Mouse (Mus musculus) lung, embryonic 15.5 days (tissue): ENCODE results near the gene Chst11. TPM values are rescaled to one million over a fixed set of nuclear protein-coding genes. Genes with fewer than 3 reads are reported as not detected.

Experiments
- ATAC-seq: fragments of 200-750 bp; cut with Nextera tagmentation; 2 replicates; pipeline ENCODE4 v1.8.0; 2017; ENCODE audit warnings: moderate number of reproducible peaks, borderline replicate concordance; ENCODE audit not compliant: low FRiP score, low TSS enrichment; ENCODE audit errors: extremely low read depth
- H3K27ac ChIP-seq: fragments of 300-500 bp; sonication (generic); 2 replicates; pipeline ENCODE4 v1.5.1; 2015; ENCODE audit warnings: moderate library complexity, mild to moderate bottlenecking, inconsistent platforms
- H3K27me3 ChIP-seq: fragments of 300-500 bp; sonication (generic); 2 replicates; pipeline ENCODE4 v1.6.1; 2015; ENCODE audit warnings: inconsistent platforms
- H3K36me3 ChIP-seq: fragments of 300-500 bp; sonication (generic); 2 replicates; pipeline ENCODE4 v1.6.1; 2015; ENCODE audit warnings: inconsistent platforms
- H3K4me1 ChIP-seq: fragments of 300-500 bp; sonication (generic); 2 replicates; pipeline ENCODE4 v1.6.1; 2015; ENCODE audit warnings: inconsistent platforms
- H3K4me2 ChIP-seq: fragments of 300-500 bp; sonication (generic); 2 replicates; pipeline ENCODE4 v1.6.1; 2015; ENCODE audit warnings: inconsistent platforms, mild to moderate bottlenecking, moderate library complexity
- H3K4me3 ChIP-seq: fragments of 300-500 bp; sonication (generic); 2 replicates; pipeline ENCODE4 v1.5.1; 2015; ENCODE audit warnings: mild to moderate bottlenecking, inconsistent platforms
- H3K9ac ChIP-seq: fragments of 300-500 bp; sonication (generic); 2 replicates; pipeline ENCODE4 v1.6.1; 2015; ENCODE audit warnings: inconsistent platforms
- H3K9me3 ChIP-seq: fragments of 300-500 bp; sonication (generic); 2 replicates; pipeline ENCODE4 v1.6.1; 2016; ENCODE audit warnings: inconsistent platforms
- WGBS: fragments of 180-500 bp; shearing (Covaris S2); methylation state at CpG from one replicate; pipeline ENCODE4 v1.1.7; 2015; 5-methylcytosine and 5-hydroxymethylcytosine counted together
- polyA plus RNA-seq: library from polyadenylated mRNA; unstranded; fragments of >200 nt; fragmentation: Nextera tagmentation; extraction: Ambion mirVana; gene quantifications from 2 replicates; pipeline ENCODE4 v1.2.1, GENCODE M21; 2015

Chst11 gene
- polyA plus RNA-seq, 1 experiment from 2014 or later, result 2.0 TPM

- 83% methylated on average over 9 of the region's 9 CpGs for WGBS
- Histone ChIP-seq H3K4me1 (peaks cover 9% of the 10 kb centered on the region), H3K36me3 (no peaks in the 10 kb centered on the region), H3K9ac (no peak overlapping the region), H3K4me2 (no peak overlapping the region), H3K27me3 (no peaks in the 10 kb centered on the region), H3K4me3 (no peak overlapping the region), H3K27ac (no peak overlapping the region), H3K9me3 (no peaks in the 10 kb centered on the region)
- no peak for ATAC-seq
Measured at GRCm38 (mm10) chr10:83038166-83038565, 52.9 kb downstream of the Chst11 start.

- Histone ChIP-seq H3K4me3 (no peak overlapping the region), H3K36me3 (no peaks in the 10 kb centered on the region), H3K27ac (no peak overlapping the region), H3K4me1 (peaks cover 13% of the 10 kb centered on the region), H3K4me2 (no peak overlapping the region), H3K9ac (no peak overlapping the region), H3K27me3 (no peaks in the 10 kb centered on the region), H3K9me3 (no peaks in the 10 kb centered on the region)
- no peak for ATAC-seq
- WGBS, result 75% methylated on average over 10 of the region's 10 CpGs
Measured at GRCm38 (mm10) chr10:83039414-83039813, 54.1 kb downstream of the Chst11 start.

- peaks cover 13% of the 10 kb centered on the region for H3K4me1 ChIP-seq
- no peak overlapping the region for H3K4me3 ChIP-seq
- WGBS, result 63% methylated on average over 9 of the region's 9 CpGs
- ATAC-seq, result no peak
- no peak overlapping the region for H3K27ac ChIP-seq
- no peaks in the 10 kb centered on the region for H3K36me3 ChIP-seq
- H3K9me3 ChIP-seq, result no peaks in the 10 kb centered on the region
- no peak overlapping the region for H3K9ac ChIP-seq
- no peak overlapping the region for H3K4me2 ChIP-seq
- no peaks in the 10 kb centered on the region for H3K27me3 ChIP-seq
Measured at GRCm38 (mm10) chr10:83041875-83042274, 56.6 kb downstream of the Chst11 start.

DNA sequence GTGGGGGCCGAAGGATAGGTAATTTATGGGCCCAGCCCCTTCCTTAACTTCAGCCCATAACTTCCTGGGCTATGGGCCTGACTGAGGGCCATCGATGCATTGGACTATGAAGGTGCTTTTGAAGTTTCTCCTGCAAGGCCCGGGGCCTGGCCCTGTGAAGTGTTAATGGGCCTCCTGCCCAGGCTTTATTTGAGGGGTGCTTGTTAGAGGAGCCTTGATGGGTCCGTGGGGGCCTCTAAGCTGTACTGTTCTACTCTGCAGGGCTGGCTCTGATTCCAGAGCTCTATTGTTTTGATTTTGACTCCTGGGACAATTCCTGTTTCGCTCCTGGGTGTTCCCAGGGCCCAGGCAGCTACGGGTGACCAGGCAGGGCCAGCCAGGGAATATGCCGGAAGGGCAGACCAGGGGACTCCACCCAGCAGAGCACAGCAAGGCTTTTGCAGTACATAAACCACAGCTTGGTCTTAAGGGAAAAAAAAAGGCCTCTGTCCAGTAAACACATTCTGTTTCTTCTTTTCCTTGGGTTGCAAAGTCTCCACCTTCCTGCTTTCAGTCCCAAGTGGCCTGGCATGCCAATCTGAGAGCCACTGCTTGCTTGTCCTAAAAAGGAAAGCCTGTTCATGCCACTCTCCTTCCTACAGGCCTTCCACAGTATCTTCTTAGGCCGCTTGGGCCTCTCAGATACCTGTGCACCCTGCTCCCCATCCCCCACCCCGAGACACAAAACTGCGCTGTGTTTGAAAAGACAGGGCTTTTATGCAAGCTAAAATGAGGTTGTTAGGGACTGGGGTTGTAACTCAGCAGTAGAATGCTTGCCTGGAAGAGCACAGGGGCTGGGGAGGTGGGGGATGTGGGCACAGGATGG is 57.5 kb downstream of the Chst11 start:
- Histone ChIP-seq H3K4me1 (peaks cover 13% of the 10 kb centered on the region), H3K27ac (peak overlapping the region; percentile 86), H3K4me2 (no peak overlapping the region), H3K9ac (no peak overlapping the region), H3K36me3 (no peaks in the 10 kb centered on the region), H3K27me3 (no peaks in the 10 kb centered on the region), H3K9me3 (no peaks in the 10 kb centered on the region), H3K4me3 (no peak overlapping the region)
- ATAC-seq, result peak; percentile 81
- 46% methylated on average over 10 of the region's 10 CpGs for WGBS

- Histone ChIP-seq H3K4me1 (peaks cover 13% of the 10 kb centered on the region), H3K27me3 (no peaks in the 10 kb centered on the region), H3K27ac (peak overlapping the region; percentile 86), H3K4me3 (no peak overlapping the region), H3K9ac (no peak overlapping the region), H3K36me3 (no peaks in the 10 kb centered on the region), H3K4me2 (no peak overlapping the region), H3K9me3 (no peaks in the 10 kb centered on the region)
- no peak for ATAC-seq
- WGBS, result 58% methylated on average over 2 of the region's 2 CpGs
Measured at GRCm38 (mm10) chr10:83043478-83044259, 58.4 kb downstream of the Chst11 start.

GRCm38 (mm10) chr10:83049174-83049780 is 64.0 kb downstream of the Chst11 start:
- H3K27me3 ChIP-seq, result no peaks in the 10 kb centered on the region
- no peaks in the 10 kb centered on the region for H3K4me1 ChIP-seq
- no peak overlapping the region for H3K4me2 ChIP-seq
- no peak for ATAC-seq
- no peak overlapping the region for H3K9ac ChIP-seq
- H3K27ac ChIP-seq, result no peak overlapping the region
- no peaks in the 10 kb centered on the region for H3K36me3 ChIP-seq
- H3K9me3 ChIP-seq, result no peaks in the 10 kb centered on the region
- WGBS, result 40% methylated on average over 12 of the region's 12 CpGs
- H3K4me3 ChIP-seq, result no peak overlapping the region

GRCm38 (mm10) chr10:83053886-83054550 is 68.7 kb downstream of the Chst11 start:
- Histone ChIP-seq H3K27me3 (no peaks in the 10 kb centered on the region), H3K27ac (no peak overlapping the region), H3K9me3 (no peaks in the 10 kb centered on the region), H3K36me3 (no peaks in the 10 kb centered on the region), H3K9ac (no peak overlapping the region), H3K4me2 (no peak overlapping the region), H3K4me3 (no peak overlapping the region), H3K4me1 (peaks cover 7% of the 10 kb centered on the region)
- WGBS, result 83% methylated on average over 10 of the region's 10 CpGs
- ATAC-seq, result no peak

- no peak overlapping the region for H3K4me2 ChIP-seq
- no peaks in the 10 kb centered on the region for H3K9me3 ChIP-seq
- no peaks in the 10 kb centered on the region for H3K27me3 ChIP-seq
- no peak overlapping the region for H3K27ac ChIP-seq
- peaks cover 15% of the 10 kb centered on the region for H3K4me1 ChIP-seq
- H3K36me3 ChIP-seq, result no peaks in the 10 kb centered on the region
- WGBS, result 80% methylated on average over 7 of the region's 7 CpGs
- no peak for ATAC-seq
- no peak overlapping the region for H3K4me3 ChIP-seq
- H3K9ac ChIP-seq, result no peak overlapping the region
Measured at GRCm38 (mm10) chr10:83056291-83056690, 71.0 kb downstream of the Chst11 start.

- Histone ChIP-seq H3K27me3 (no peaks in the 10 kb centered on the region), H3K36me3 (no peaks in the 10 kb centered on the region), H3K9ac (no peak overlapping the region), H3K4me3 (no peak overlapping the region), H3K27ac (no peak overlapping the region), H3K9me3 (no peaks in the 10 kb centered on the region), H3K4me1 (peaks cover 15% of the 10 kb centered on the region), H3K4me2 (no peak overlapping the region)
- ATAC-seq, result no peak
- WGBS, result 66% methylated on average over 4 of the region's 4 CpGs
Measured at GRCm38 (mm10) chr10:83056866-83057265, 71.6 kb downstream of the Chst11 start.

- no peak overlapping the region for H3K9ac ChIP-seq
- peaks cover 15% of the 10 kb centered on the region for H3K4me1 ChIP-seq
- no peak overlapping the region for H3K4me3 ChIP-seq
- ATAC-seq, result no peak
- H3K27me3 ChIP-seq, result no peaks in the 10 kb centered on the region
- H3K36me3 ChIP-seq, result no peaks in the 10 kb centered on the region
- 20% methylated on average over 12 of the region's 12 CpGs for WGBS
- H3K9me3 ChIP-seq, result no peaks in the 10 kb centered on the region
- H3K4me2 ChIP-seq, result no peak overlapping the region
- no peak overlapping the region for H3K27ac ChIP-seq
Measured at GRCm38 (mm10) chr10:83060066-83060782, 74.9 kb downstream of the Chst11 start.

GRCm38 (mm10) chr10:83062315-83062714 is 77.0 kb downstream of the Chst11 start:
- H3K27ac ChIP-seq, result no peak overlapping the region
- H3K4me2 ChIP-seq, result no peak overlapping the region
- no peaks in the 10 kb centered on the region for H3K36me3 ChIP-seq
- peaks cover 15% of the 10 kb centered on the region for H3K4me1 ChIP-seq
- no peak overlapping the region for H3K9ac ChIP-seq
- WGBS, result 70% methylated on average over 9 of the region's 9 CpGs
- H3K4me3 ChIP-seq, result no peak overlapping the region
- no peak for ATAC-seq
- no peaks in the 10 kb centered on the region for H3K27me3 ChIP-seq
- H3K9me3 ChIP-seq, result no peaks in the 10 kb centered on the region
